Mouse (Mus musculus): ENCODE results near the gene Smarcd1. TPM values are rescaled to one million over a fixed set of nuclear protein-coding genes. Genes with fewer than 3 reads are reported as not detected.

The Smarcd1 gene
- total and polyA plus RNA-seq, 2 experiments: 2.0 to 8.5 TPM

- DNase-seq (ENCODE audit: extremely low read depth, low read depth, low spot score): no peak
- no peaks in the 10 kb centered on the region for H3K27me3 ChIP-seq (ENCODE audit: control insufficient read depth, insufficient read depth, low read length)
- H3K4me3 ChIP-seq (ENCODE audit: insufficient read depth, low read depth, low read length): no peak overlapping the region
- TF ChIP-seq POLR2A (IDR thresholded peaks at IDR 0.05; ENCODE audit: extremely low read depth, insufficient read depth, low read length): no peak
- TF ChIP-seq CTCF (IDR thresholded peaks at IDR 0.05; ENCODE audit: low read depth, low read length): no peak
- no peak overlapping the region for H3K9ac ChIP-seq (ENCODE audit: low read depth, low read length)
- 0 out of 2 replicates have a peak, but pooled peaks cover 3% of the 10 kb centered on the region for H3K79me2 ChIP-seq (ENCODE audit: control insufficient read depth, insufficient read depth, low read length)
- 87% methylated on average over 7 of the region's 7 CpGs for WGBS
- peaks cover 4% of the 10 kb centered on the region; the same call in 1 of the 2 replicates for H3K36me3 ChIP-seq (ENCODE audit: control insufficient read depth, insufficient read depth, low read length)
- H3K4me1 ChIP-seq (ENCODE audit: control insufficient read depth, insufficient read depth, low read length): peaks cover 8% of the 10 kb centered on the region
- H3K27ac ChIP-seq (replicated peaks; ENCODE audit: insufficient read depth, low read depth, low read length): no peak overlapping the region
Observed at GRCm38 (mm10) chr15:99704881-99705280, 3.0 kb downstream of the Smarcd1 start.

GRCm38 (mm10) chr15:99705440-99706048 is 3.6 kb downstream of the Smarcd1 start, which contains the start of gene Gm17349:
Gene Gm17349 (minus strand): TSS chr15:99705490.
- no peaks in the 10 kb centered on the region for H3K27me3 ChIP-seq (ENCODE audit: control insufficient read depth, insufficient read depth, low read length)
- DNase-seq (ENCODE audit: extremely low read depth, low read depth, low spot score): peak; percentile 49
- no peak within 1 kb of the TSS for H3K27ac ChIP-seq (replicated peaks; ENCODE audit: insufficient read depth, low read depth, low read length)
- WGBS: 66% methylated on average over 11 of the region's 11 CpGs
- no peak within 1 kb of the TSS for H3K4me3 ChIP-seq (ENCODE audit: insufficient read depth, low read depth, low read length)
- TF ChIP-seq CTCF (IDR thresholded peaks at IDR 0.05; ENCODE audit: low read depth, low read length): peak; percentile 90
- no peak for TF ChIP-seq POLR2A (IDR thresholded peaks at IDR 0.05; ENCODE audit: extremely low read depth, insufficient read depth, low read length)
- no peak within 1 kb of the TSS for H3K9ac ChIP-seq (ENCODE audit: low read depth, low read length)
- H3K79me2 ChIP-seq (ENCODE audit: control insufficient read depth, insufficient read depth, low read length): 0 out of 2 replicates have a peak, but pooled peaks cover 2% of the 10 kb centered on the region
- peaks cover 4% of the 10 kb centered on the region; the same call in 1 of the 2 replicates for H3K36me3 ChIP-seq (ENCODE audit: control insufficient read depth, insufficient read depth, low read length)
- peaks cover 12% of the 10 kb centered on the region for H3K4me1 ChIP-seq (ENCODE audit: control insufficient read depth, insufficient read depth, low read length)

- no peak overlapping the region for H3K9ac ChIP-seq (ENCODE audit: low read depth, low read length)
- H3K79me2 ChIP-seq (ENCODE audit: control insufficient read depth, insufficient read depth, low read length): no peaks in the 10 kb centered on the region
- H3K4me3 ChIP-seq (ENCODE audit: insufficient read depth, low read depth, low read length): no peak overlapping the region
- H3K27me3 ChIP-seq (ENCODE audit: control insufficient read depth, insufficient read depth, low read length): no peaks in the 10 kb centered on the region
- DNase-seq (ENCODE audit: extremely low read depth, low read depth, low spot score): no peak
- WGBS: 96% methylated on average over 13 of the region's 13 CpGs
- H3K4me1 ChIP-seq (ENCODE audit: control insufficient read depth, insufficient read depth, low read length): peaks cover 26% of the 10 kb centered on the region
- TF ChIP-seq CTCF (IDR thresholded peaks at IDR 0.05; ENCODE audit: low read depth, low read length) (no peak), POLR2A (IDR thresholded peaks at IDR 0.05; ENCODE audit: extremely low read depth, insufficient read depth, low read length) (no peak)
- H3K27ac ChIP-seq (replicated peaks; ENCODE audit: insufficient read depth, low read depth, low read length): no peak overlapping the region
- H3K36me3 ChIP-seq (ENCODE audit: control insufficient read depth, insufficient read depth, low read length): peaks cover 4% of the 10 kb centered on the region; the same call in 1 of the 2 replicates
Observed at GRCm38 (mm10) chr15:99708176-99708575, 6.2 kb downstream of the Smarcd1 start.

DNA sequence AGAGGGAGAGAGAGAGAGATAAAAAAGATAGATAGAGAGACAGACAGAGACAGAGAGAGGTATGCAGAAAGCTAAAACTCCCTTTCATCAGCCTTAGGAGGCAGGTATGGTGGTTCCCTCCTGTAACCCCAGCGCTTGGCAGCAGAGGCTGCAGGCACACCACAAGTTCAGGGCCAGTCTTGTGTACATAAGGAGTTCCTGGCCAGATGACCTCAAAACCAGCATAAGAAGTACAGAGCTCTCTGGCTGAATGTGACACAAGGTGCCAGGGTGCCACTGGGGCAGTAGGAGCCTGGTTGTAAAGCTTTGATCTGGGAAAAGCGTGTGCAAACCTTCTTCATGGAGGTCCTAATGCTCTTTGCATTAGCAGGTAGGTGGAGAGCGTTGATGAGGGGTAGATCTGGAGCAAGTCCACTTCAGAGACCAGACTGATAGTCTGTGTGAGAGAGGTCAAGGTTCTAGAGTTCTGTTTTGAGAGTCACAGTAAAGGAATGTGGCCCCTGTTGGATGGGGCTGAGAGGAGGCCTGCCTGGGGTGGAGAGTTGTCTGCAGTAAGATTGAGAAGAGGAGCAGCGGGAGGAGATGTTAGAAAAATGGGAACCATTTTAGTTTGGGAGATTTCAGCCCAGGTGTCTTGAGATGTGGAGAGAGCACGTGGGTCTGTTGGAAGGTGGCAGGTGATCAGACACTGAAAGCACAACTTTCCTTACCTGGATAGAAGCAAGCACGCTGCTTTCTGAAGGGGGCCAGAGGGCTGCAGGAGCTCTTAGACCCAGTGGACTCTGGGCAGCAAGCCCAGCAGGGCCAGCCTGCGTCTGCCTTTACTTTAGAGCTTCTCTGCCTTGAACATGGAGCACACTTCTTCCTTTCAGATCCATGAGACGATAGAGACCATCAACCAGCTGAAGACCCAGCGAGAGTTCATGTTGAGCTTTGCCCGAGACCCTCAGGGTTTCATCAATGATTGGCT is 8.6 kb downstream of the Smarcd1 start:
- Histone ChIP-seq H3K9ac (ENCODE audit: low read depth, low read length) (peak overlapping the region; percentile 7; the same call in 1 of the 2 replicates), H3K27me3 (ENCODE audit: control insufficient read depth, insufficient read depth, low read length) (no peaks in the 10 kb centered on the region), H3K4me3 (ENCODE audit: insufficient read depth, low read depth, low read length) (no peak overlapping the region), H3K4me1 (ENCODE audit: control insufficient read depth, insufficient read depth, low read length) (peaks cover 32% of the 10 kb centered on the region), H3K27ac (replicated peaks; ENCODE audit: insufficient read depth, low read depth, low read length) (peak overlapping the region; percentile 67), H3K79me2 (ENCODE audit: control insufficient read depth, insufficient read depth, low read length) (no peaks in the 10 kb centered on the region), H3K36me3 (ENCODE audit: control insufficient read depth, insufficient read depth, low read length) (peaks cover 4% of the 10 kb centered on the region; the same call in 1 of the 2 replicates)
- DNase-seq (ENCODE audit: extremely low read depth, low read depth, low spot score): peak; percentile 97
- WGBS: 28% methylated on average over 10 of the region's 10 CpGs
- TF ChIP-seq POLR2A (IDR thresholded peaks at IDR 0.05; ENCODE audit: extremely low read depth, insufficient read depth, low read length) (no peak), CTCF (IDR thresholded peaks at IDR 0.05; ENCODE audit: low read depth, low read length) (peak; percentile 41)

GRCm38 (mm10) chr15:99711491-99711890 is 9.6 kb downstream of the Smarcd1 start:
- no peak for TF ChIP-seq CTCF (IDR thresholded peaks at IDR 0.05; ENCODE audit: low read depth, low read length)
- no peak for TF ChIP-seq POLR2A (IDR thresholded peaks at IDR 0.05; ENCODE audit: extremely low read depth, insufficient read depth, low read length)
- peak overlapping the region; percentile 67 for H3K27ac ChIP-seq (replicated peaks; ENCODE audit: insufficient read depth, low read depth, low read length)
- no peak overlapping the region for H3K9ac ChIP-seq (ENCODE audit: low read depth, low read length)
- DNase-seq (ENCODE audit: extremely low read depth, low read depth, low spot score): peak; percentile 98
- H3K27me3 ChIP-seq (ENCODE audit: control insufficient read depth, insufficient read depth, low read length): no peaks in the 10 kb centered on the region
- H3K36me3 ChIP-seq (ENCODE audit: control insufficient read depth, insufficient read depth, low read length): peaks cover 4% of the 10 kb centered on the region; the same call in 1 of the 2 replicates
- 26% methylated on average over 3 of the region's 3 CpGs for WGBS
- no peaks in the 10 kb centered on the region for H3K79me2 ChIP-seq (ENCODE audit: control insufficient read depth, insufficient read depth, low read length)
- peaks cover 38% of the 10 kb centered on the region for H3K4me1 ChIP-seq (ENCODE audit: control insufficient read depth, insufficient read depth, low read length)
- H3K4me3 ChIP-seq (ENCODE audit: insufficient read depth, low read depth, low read length): no peak overlapping the region
